Mouse (Mus musculus): ENCODE results near the gene Serinc2. TPM values are rescaled to one million over a fixed set of nuclear protein-coding genes. Genes with fewer than 3 reads are reported as not detected.

Serinc2 gene
- polyA plus RNA-seq, 1 experiment from 2014 or later = 50.9 TPM

Other genes with a start within 250 kb of the Serinc2 start
- 5.8 and 6.9 TPM in 2 replicates for gene Col16a1, start 231.4 kb downstream of the Serinc2 start, polyA plus RNA-seq (2014; fragmentation: Nextera tagmentation; extraction: Ambion mirVana)
- 71.6 and 72.3 TPM in 2 replicates for gene Pef1, start 176.6 kb downstream of the Serinc2 start, polyA plus RNA-seq (2014; fragmentation: Nextera tagmentation; extraction: Ambion mirVana)
- gene Hcrtr1, start 139.8 kb downstream of the Serinc2 start, polyA plus RNA-seq (2014; fragmentation: Nextera tagmentation; extraction: Ambion mirVana) = 0.14 and 0.18 TPM in 2 replicates
- gene Tinagl1, start 104.1 kb downstream of the Serinc2 start, polyA plus RNA-seq (2014; fragmentation: Nextera tagmentation; extraction: Ambion mirVana) = 5.1 and 6.1 TPM in 2 replicates
- gene Gm853, start 56.8 kb downstream of the Serinc2 start, polyA plus RNA-seq (2014; fragmentation: Nextera tagmentation; extraction: Ambion mirVana) = not detected in 2 replicates
- gene Fabp3, start 29.4 kb upstream of the Serinc2 start, polyA plus RNA-seq (2014; fragmentation: Nextera tagmentation; extraction: Ambion mirVana) = 16.7 and 18.6 TPM in 2 replicates
- not detected in 2 replicates for gene Gm10570, start 29.5 kb upstream of the Serinc2 start, polyA plus RNA-seq (2014; fragmentation: Nextera tagmentation; extraction: Ambion mirVana)
- 81.2 and 84.7 TPM in 2 replicates for gene Zcchc17, start 80.7 kb upstream of the Serinc2 start, polyA plus RNA-seq (2014; fragmentation: Nextera tagmentation; extraction: Ambion mirVana)
- gene Snrnp40, start 80.9 kb upstream of the Serinc2 start, polyA plus RNA-seq (2014; fragmentation: Nextera tagmentation; extraction: Ambion mirVana) = 220 and 223 TPM in 2 replicates